Mouse (Mus musculus) cerebellum, postnatal 10 days (tissue): ENCODE measurements around the gene Rpl36a.
"Not testable (repeated sequence)": the region's sequence is repeated elsewhere in the genome, so short reads cannot be mapped to it uniquely, and the experiment has no call there.

ENCODE experiments used
- DNase-seq, 2 experiments: peaks; one replicate each; pipeline ENCODE4 v3.0.0; 2021; ENCODE audit warnings: mixed read lengths in 2 of 2

The Rpl36a gene

GRCm38 (mm10) chrX:134585103-134586002 lies at the start of gene Rpl36a:
Rpl36a (plus strand) TSS chrX:134585654.
- DNase-seq, result peak; percentile 92 to 96

DNA sequence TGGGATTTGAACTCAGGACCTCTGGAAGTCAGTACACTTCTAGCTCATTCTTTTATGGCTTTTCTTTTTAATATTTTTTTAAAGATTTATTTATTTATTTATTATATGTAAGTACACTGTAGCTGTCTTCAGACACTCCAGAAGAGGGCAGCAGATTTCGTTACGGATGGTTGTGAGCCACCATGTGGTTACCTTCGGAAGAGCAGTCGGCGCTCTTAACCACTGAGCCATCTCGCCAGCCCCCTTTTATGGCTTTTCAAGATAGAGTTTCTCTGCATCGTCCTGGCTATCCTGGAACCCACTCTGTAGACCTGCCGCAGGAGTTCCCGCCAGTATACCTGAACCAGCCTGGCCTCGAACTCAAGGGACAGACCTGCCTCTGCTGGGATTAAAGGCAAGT lies 45.7 kb upstream of the Rpl36a start:
- not testable (repeated sequence) for DNase-seq

DNA sequence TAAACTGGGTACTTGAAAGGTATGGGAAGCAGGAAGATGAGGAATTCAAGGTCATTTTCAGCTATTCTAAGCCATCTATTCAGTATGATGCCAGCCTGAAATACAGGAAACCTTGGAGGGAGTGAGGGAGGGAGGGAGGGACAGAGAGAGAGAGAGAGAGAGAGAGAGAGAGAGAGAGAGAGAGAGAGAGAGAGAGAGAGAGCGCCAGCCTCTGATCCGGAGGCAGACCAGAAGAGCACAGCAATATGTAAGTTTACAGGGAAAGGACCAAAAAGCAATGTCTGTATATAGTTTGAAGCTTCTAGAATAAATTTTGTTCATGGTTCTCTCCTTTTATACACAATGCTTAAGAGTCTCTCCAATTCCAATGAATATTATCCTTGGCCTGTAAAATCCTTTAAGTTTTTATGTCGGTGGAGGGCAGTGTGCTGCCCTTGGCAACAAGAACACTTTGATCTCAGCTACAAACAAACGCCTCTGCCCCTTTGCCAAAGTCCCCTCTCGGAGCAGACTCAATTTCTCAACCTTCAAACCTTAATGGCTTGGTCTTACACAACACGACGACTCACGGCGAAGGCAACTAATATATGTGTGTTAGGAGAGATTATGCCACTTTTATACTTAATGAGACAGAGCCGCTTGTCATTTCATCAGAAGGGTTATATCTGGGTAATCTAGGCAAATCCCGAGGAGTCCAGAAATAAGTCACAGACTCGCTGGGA lies 44.9 kb upstream of the Rpl36a start:
- DNase-seq, result peak; percentile 6 to 12

DNA sequence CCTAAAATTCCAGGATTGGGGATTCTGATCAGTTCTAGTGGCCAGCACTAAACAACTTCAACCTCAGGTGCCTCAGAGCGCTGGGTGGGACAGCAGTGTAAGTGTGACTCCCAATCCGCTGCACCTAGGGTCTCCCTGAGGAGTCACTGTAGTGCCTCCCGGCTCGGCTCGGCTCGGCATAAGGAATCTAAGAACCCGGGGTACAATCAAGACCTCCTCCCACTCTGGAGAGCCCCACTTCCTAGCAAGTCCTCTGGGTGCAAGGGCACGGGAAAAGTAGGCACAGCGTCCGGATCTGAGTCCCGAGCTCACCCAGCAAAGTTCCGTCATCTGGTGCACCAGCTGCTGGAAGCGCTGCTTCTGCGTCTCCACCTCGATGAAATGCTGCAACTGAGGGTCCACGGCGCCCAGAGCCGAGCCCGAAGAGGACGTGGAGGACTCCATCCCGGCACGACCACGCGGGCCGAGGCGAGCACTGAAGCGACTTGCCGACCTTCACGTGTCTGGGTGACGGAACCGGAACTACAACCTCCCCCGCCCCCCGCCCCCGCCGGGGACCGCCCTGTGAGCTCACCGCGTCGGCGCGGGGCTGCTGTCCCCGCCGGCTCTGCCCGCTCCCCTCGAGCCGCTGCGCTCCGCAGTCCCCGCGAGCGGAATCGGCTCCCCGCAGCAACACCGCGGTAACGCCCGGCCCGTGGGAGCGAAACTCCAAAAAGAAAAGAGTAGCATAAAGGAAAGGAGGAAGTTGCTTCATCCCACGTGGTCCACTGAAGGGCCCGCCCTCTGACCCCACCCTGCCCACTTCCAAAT lies 44.1 kb upstream of the Rpl36a start, which contains the start of gene Timm8a1:
TSS of gene Timm8a1 (minus strand) at position 721 of the 810 bp plus-strand sequence.
- peak; percentile 70 to 76 for DNase-seq

- DNase-seq, result no peak
Measured at GRCm38 (mm10) chrX:134541955-134542308, 43.5 kb upstream of the Rpl36a start.

GRCm38 (mm10) chrX:134547330-134547729 lies 38.1 kb upstream of the Rpl36a start:
- no peak for DNase-seq

GRCm38 (mm10) chrX:134550903-134551302 lies 34.6 kb upstream of the Rpl36a start:
- peak; percentile 60 to 77 for DNase-seq

DNA sequence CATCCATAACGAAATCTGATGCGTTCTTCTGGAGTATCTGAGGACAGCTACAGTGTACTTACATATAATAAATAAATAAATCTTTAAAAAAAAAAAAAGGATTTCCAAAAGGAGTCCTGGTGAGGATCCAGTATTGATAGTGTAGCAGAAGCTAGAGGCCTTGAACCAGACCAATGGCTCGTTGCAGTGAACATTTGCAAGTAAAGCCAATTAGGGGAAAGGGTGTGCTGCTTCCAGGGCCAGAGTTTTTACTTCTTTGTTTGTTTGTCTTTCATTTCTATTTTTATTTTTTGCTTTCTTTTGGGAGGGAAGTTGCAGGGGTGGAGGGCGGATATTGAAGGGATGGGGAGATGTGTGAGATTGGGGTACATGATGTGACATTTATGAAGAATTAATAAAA lies 32.1 kb upstream of the Rpl36a start:
- DNase-seq, result no peak

- no peak for DNase-seq
Measured at GRCm38 (mm10) chrX:134554425-134554824, 31.0 kb upstream of the Rpl36a start.

DNA sequence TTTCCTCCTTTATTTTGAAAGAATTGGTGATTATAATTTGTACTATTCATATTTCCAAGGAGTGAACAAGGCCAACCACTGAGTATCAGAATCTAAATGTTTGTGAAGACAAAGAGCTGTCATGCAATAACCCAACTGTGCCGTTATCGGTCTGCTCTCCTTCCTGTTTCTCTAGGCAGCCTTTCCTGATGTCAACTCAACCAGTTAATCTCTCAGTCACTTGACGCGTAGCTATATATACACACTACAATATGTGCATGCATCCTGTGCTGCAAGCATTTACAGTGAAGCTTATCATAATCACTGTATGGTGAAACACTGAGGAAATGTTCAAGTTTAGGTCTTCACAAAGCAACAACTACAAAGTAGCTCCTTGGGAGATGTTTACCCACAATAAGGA lies 21.1 kb upstream of the Rpl36a start:
- no peak for DNase-seq

DNA sequence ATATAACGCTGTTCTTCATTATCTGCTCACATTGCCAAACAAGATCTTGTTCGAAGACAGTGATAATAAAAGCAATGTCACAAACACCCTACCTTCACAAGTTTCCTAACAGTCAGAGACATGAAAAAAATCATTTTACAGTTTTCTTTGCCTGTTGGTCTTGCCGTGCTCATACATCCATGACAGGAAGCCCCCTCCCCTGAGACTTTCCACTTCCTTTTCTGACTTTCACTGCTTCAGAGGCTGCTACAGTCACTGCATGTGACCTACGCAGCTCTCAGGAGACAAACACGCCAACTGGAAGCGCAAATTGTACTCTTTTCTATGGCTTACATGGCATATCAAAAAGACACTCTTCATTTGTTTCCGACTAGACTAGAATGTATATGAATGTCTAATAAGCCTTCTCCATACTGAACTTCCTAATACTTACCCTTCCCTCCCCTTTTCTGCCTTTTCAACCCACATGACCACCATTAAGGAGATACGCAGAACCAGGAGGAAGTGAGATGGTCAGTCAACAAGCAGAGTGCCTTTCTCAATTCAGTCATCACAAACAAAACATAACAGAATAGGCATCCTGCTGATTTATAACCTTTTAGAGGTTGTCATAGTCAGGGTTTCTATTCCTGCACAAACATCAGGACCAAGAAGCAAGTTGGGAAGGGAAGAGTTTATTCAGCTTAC lies 18.8 kb upstream of the Rpl36a start:
- DNase-seq, result no peak

DNA sequence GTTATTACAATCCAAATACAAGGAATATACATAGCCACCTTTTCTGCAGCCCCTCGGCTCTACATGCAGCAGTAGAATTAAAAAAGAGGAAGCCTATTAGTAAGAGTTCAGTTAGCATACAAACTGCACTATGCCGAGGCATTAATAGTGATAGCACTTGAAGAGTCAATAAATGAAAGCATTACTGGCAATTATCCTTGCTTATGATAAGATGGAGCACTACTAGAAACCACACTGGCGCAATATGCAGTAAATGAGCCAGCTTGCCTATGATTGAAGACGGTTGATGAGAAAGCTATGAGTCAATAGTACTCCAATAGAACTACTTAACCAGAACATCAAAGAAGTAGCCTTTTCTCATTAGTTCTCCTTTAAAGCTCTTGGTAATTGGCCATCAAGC lies 7.6 kb upstream of the Rpl36a start:
- no peak for DNase-seq

DNA sequence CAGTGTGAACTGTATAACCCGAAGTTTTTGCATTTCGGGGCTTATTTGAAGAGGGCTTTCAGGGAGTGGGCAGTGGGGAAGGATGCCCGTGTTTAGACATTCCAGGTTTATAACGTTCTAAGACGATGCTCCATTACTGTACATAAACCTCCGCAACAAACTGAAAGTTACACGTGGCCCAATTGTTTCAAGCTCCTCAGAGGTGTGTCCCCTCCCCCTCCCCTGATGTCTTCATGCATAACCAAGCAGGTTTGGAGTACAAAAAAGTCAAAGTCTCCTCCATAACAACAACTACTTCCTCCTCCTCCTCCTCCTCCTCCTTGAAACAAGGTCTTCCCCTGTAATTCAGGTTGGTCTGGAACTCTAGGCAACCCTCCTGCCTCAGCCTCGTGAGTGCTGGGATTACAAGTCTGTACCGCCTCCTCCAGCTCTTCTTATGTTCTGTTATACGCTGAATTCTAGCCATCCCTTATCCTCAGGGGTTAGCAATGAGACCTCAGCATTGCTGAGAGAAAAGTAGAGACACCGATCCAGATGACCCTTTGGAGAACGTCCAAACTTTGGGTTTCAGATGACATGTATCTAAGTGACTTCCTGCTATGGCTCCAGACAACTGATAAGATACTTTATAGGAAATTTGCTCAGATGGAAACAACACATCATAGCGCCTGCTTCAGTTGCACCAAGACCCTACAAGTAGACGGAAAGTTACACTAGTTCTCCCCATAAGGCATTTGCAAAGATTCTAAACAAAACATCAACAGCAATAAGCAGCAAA lies 4.7 kb upstream of the Rpl36a start:
- no peak for DNase-seq

GRCm38 (mm10) chrX:134582270-134582669 lies 3.2 kb upstream of the Rpl36a start:
- DNase-seq, result no peak

DNA sequence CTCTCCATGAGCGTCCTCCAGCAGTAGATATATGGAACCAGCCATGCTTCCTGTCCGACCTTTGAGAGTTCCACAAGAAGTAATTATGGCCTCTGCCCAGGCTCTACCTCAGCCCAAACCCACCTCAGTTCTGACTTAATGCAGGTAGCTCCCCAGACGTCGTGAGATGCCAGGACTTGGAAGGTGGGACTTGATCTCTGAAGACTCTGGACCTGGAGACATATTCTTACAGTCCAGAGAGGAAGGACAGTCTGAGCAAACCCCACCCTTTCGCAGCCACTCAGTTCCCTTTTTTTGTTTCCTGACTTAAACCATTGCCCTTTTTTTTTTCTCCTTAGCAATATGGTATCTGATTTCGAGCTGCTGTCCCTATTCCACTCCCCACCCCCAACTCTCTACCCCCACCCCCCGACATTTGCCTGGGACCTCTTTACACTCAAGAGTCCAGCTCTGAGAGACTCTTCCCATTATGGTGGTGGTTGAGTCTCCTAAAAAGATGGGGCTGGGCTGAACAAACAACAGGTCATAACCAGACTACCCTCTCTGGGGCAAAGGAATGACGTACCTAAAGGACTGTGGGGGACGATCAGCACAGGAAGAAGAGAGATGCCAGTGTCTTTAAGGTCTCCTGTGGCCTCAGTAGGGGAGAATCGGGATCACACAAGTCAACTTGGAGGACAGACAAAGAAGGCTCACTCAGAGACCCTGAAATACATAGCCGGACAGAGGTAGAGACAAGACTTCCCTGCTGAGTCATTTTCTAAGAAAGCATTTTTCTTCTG lies 2.4 kb upstream of the Rpl36a start, which contains the start of gene Btk:
TSS of gene Btk (minus strand) at position 683 of the 782 bp plus-strand sequence.
- DNase-seq, result no peak

DNA sequence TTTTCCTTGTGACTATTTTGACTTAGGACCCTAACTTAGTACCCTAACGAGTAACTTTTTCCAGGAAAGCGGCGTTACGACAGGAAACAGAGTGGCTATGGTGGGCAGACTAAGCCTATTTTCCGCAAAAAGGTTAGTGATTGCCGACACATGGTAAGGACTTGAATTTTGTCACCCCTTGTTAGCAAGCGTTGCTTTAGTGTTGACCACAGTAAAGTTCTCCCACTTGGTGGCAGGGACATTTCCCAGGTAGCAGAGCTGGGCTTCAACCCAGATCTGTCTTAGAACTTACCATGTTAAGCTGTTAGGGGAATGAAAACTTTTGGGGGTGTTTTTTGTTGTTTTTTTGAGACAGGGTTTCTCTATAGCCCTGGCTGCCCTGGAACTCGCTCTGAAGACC lies 993 bp downstream of the Rpl36a start:
- no peak for DNase-seq

DNA sequence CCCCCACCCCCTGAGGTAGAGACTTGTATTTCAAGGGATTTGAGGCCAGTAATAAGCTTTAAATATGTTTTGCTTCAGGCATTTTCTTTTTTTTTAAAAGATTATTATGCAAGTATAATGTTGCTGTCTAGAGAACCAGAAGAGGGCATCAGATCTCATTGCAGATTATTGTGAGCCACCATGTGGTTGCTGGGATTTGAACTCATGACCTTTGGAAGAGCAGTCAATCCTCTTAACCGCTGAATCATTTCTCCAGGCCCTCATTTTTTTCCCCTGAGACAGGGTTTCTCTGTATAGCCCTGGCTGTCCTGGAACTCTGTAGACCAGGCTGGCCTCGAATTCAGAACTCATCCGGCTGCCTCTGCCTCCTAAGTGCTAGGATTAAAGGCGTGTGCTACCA lies 2.8 kb downstream of the Rpl36a start:
- DNase-seq, result no peak

GRCm38 (mm10) chrX:134588997-134589396 lies 3.5 kb downstream of the Rpl36a start:
- no peak for DNase-seq

DNA sequence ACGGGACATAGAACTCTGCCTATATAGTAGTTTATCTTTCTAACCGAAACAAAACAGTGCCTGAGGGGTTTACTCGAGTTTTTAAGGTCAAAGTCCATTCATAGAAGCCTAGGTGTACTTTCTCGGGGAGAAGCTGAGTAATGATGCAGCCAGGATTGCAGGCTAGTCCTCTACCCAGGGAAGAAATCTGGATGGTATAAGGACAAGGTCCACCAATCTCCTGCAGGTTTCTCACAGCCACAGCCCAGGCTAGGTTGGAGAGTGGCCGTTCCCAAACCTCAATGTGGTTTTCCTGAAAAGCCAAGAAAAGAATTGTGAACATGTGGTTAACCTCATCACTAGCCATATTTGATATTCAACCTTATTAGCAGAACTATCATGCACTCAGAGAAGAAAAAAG lies 4.4 kb downstream of the Rpl36a start:
- DNase-seq, result no peak

DNA sequence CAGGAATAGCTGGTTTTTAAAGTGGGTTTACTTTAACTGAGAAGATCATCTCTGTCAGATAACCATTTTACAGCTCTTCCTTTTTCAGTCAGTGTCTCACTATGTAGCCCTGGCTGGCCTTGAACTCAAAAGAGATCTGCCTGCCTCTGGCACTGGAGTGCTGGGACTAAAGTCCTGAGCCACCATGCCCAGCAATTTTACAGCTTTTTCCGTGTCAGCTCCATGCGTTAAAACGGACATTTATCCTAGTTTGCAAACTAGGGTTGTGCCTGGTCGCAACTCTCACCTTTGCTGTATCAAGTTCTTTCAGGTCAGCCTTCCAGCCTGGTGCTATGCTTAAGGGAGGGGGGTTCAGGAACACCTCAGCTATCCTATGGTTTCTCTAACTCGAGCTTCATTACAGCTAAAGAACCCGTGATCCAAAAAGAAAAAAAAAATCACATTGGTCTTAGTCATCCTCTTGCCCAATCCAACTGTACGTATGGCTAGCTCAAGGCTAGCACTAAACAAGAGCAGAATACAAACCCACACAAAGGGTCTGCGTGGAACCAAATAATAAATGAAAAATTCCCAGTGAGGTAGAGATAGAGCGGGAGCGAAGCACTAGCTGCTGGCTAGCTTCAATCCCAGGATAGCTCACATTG lies 14.6 kb downstream of the Rpl36a start:
- no peak for DNase-seq
